Mouse (Mus musculus) G1E (cell line): Measurements from ENCODE around the gene Kcnh6. TPM values are rescaled to one million over a fixed set of nuclear protein-coding genes. Genes with fewer than 3 reads are reported as not detected.

Experiments used
- ATAC-seq: 2 replicates; pipeline ENCODE4 v1.8.0; 2016; ENCODE audit warnings: mild to moderate bottlenecking; ENCODE audit not compliant: insufficient number of reproducible peaks, poor library complexity, low FRiP score, severe bottlenecking; ENCODE audit errors: extremely low read depth
- DNase-seq: peaks from one replicate; pipeline ENCODE4 v3.0.0; 2012; ENCODE audit warnings: low spot score
- H3K27me3 ChIP-seq: 2 replicates; pipeline ENCODE4 v1.6.1; 2012; ENCODE audit warnings: mild to moderate bottlenecking, low read length, inconsistent platforms; ENCODE audit not compliant: insufficient read depth
- H3K36me3 ChIP-seq: replicated peaks from 2 replicates; pipeline ENCODE3; 2012; ENCODE audit warnings: mild to moderate bottlenecking, inconsistent platforms
- H3K4me1 ChIP-seq: 2 replicates; pipeline ENCODE4 v1.6.1; 2012; ENCODE audit warnings: low read depth, low read length, inconsistent platforms, mixed read lengths; ENCODE audit not compliant: insufficient read depth
- H3K4me3 ChIP-seq: 2 replicates; pipeline ENCODE4 v1.5.1; 2012; ENCODE audit warnings: low read depth, mild to moderate bottlenecking, inconsistent platforms, low read length, moderate library complexity, mixed read lengths
- H3K9me3 ChIP-seq: replicated peaks from 2 replicates; pipeline ENCODE4 v1.6.1; 2012; ENCODE audit warnings: inconsistent platforms
- CTCF ChIP-seq: IDR thresholded peaks from 2 replicates; pipeline ENCODE4 v1.5.1; 2012; ENCODE audit warnings: low read depth, low read length, inconsistent platforms, mixed read lengths
- GATA1 ChIP-seq: IDR thresholded peaks from 2 replicates; pipeline ENCODE4 v1.6.1; 2012; ENCODE audit warnings: borderline replicate concordance, low read length, inconsistent platforms, mixed read lengths
- GATA2 ChIP-seq: IDR thresholded peaks from 2 replicates; pipeline ENCODE4 v1.6.1; 2012; ENCODE audit warnings: low read depth, low read length, inconsistent platforms, borderline replicate concordance
- POLR2AphosphoS5 ChIP-seq: IDR thresholded peaks from 2 replicates; pipeline ENCODE4 v1.6.1; 2012; ENCODE audit warnings: low read depth, low read length, inconsistent platforms; ENCODE audit not compliant: insufficient replicate concordance
- TAL1 ChIP-seq: conservative IDR thresholded peaks from 2 replicates; pipeline ENCODE4 v1.6.1; 2012; ENCODE audit warnings: low read depth, low read length, inconsistent platforms, mixed read lengths
- polyA plus RNA-seq: library from polyadenylated mRNA; stranded (reverse); fragments of >175 nt; gene quantifications from 2 replicates; pipeline ENCODE4 v1.2.3, GENCODE M21; 2012
- total RNA-seq, 2 experiments: library from RNA; stranded (forward) in 1 of 2; stranded (reverse) in 1 of 2; fragments of 200-1000 nt in 1 of 2; fragments of >200 nt in 1 of 2; fragmentation: Nextera tagmentation in 1 of 2; gene quantifications; 2 replicates each; pipeline ENCODE4 v1.2.3; 2014 to 2017

Gene Kcnh6
- total and polyA plus RNA-seq, 3 experiments, result not detected

GRCm38 (mm10) chr11:106053921-106054320, 46.0 kb downstream of the Kcnh6 start:
- ATAC-seq, result no peak
- TF ChIP-seq TAL1 (no peak), CTCF (no peak), GATA2 (no peak), POLR2AphosphoS5 (no peak), GATA1 (no peak)
- DNase-seq, result no peak
- H3K36me3 ChIP-seq, result peaks cover 87% of the 10 kb centered on the region
- no peaks in the 10 kb centered on the region for H3K9me3 ChIP-seq
- H3K4me3 ChIP-seq, result no peak overlapping the region
- no peaks in the 10 kb centered on the region for H3K27me3 ChIP-seq
- H3K4me1 ChIP-seq, result peaks cover 61% of the 10 kb centered on the region

- TF ChIP-seq TAL1 (peak; percentile 49; the same call in 1 of the 2 replicates), GATA2 (0 out of 2 replicates have a peak, but pooled peaks have one; percentile 31), GATA1 (no peak)
- Histone ChIP-seq H3K36me3 (peaks cover 87% of the 10 kb centered on the region), H3K27me3 (no peaks in the 10 kb centered on the region), H3K4me3 (peak overlapping the region; percentile 13; the same call in 1 of the 2 replicates), H3K9me3 (no peaks in the 10 kb centered on the region), H3K4me1 (peaks cover 66% of the 10 kb centered on the region)
- DNase-seq (no peak), ATAC-seq (peak; percentile 9; the same call in 1 of the 2 replicates)
These were observed 46.7 kb downstream of the Kcnh6 start for GRCm38 (mm10) chr11:106054600-106054999.

- DNase-seq, result peak; percentile 39
- Histone ChIP-seq H3K4me3 (peak overlapping the region; percentile 54; the same call in 1 of the 2 replicates), H3K36me3 (peaks cover 88% of the 10 kb centered on the region), H3K9me3 (no peaks in the 10 kb centered on the region), H3K4me1 (peaks cover 74% of the 10 kb centered on the region), H3K27me3 (no peaks in the 10 kb centered on the region)
- ATAC-seq, result peak; percentile 37
- TF ChIP-seq TAL1, result peak; percentile 27; the same call in 1 of the 2 replicates
- TF ChIP-seq CTCF, result no peak
These were observed 47.4 kb downstream of the Kcnh6 start for GRCm38 (mm10) chr11:106055341-106055740.

- Histone ChIP-seq H3K4me3 (peak overlapping the region; percentile 66; the same call in 1 of the 2 replicates), H3K36me3 (peaks cover 76% of the 10 kb centered on the region), H3K4me1 (peaks cover 86% of the 10 kb centered on the region), H3K27me3 (no peaks in the 10 kb centered on the region), H3K9me3 (no peaks in the 10 kb centered on the region)
- DNase-seq (peak; percentile 71), ATAC-seq (peak; percentile 75)
- TF ChIP-seq POLR2AphosphoS5, result no peak
- TF ChIP-seq GATA2, result no peak
- TF ChIP-seq TAL1, result peak; percentile 83
- TF ChIP-seq CTCF, result no peak
- TF ChIP-seq GATA1, result no peak
These were observed 49.0 kb downstream of the Kcnh6 start for GRCm38 (mm10) chr11:106056819-106057491.

- H3K36me3 ChIP-seq, result peaks cover 68% of the 10 kb centered on the region
- H3K4me1 ChIP-seq, result peaks cover 84% of the 10 kb centered on the region
- TF ChIP-seq CTCF (no peak), TAL1 (no peak), GATA2 (no peak), POLR2AphosphoS5 (no peak), GATA1 (no peak)
These were observed 50.1 kb downstream of the Kcnh6 start for GRCm38 (mm10) chr11:106058020-106058419.

GRCm38 (mm10) chr11:106060549-106060948, 52.6 kb downstream of the Kcnh6 start:
- no peak for ATAC-seq
- H3K4me3 ChIP-seq, result no peak overlapping the region
- H3K9me3 ChIP-seq, result no peaks in the 10 kb centered on the region
- H3K36me3 ChIP-seq, result peaks cover 43% of the 10 kb centered on the region
- peaks cover 70% of the 10 kb centered on the region for H3K4me1 ChIP-seq
- DNase-seq, result no peak
- no peak for TF ChIP-seq GATA2
- no peak for TF ChIP-seq TAL1
- no peak for TF ChIP-seq GATA1
- no peak for TF ChIP-seq CTCF
- TF ChIP-seq POLR2AphosphoS5, result no peak
- no peaks in the 10 kb centered on the region for H3K27me3 ChIP-seq

More at GRCm38 (mm10) chr11:106058020-106058419, 50.1 kb downstream of the Kcnh6 start:
- Histone ChIP-seq H3K27me3 (no peaks in the 10 kb centered on the region), H3K9me3 (no peaks in the 10 kb centered on the region), H3K4me3 (peak overlapping the region; percentile 66)
- ATAC-seq, result no peak
- no peak for DNase-seq

GRCm38 (mm10) chr11:106061311-106061710, 53.4 kb downstream of the Kcnh6 start:
- ATAC-seq (no peak), DNase-seq (no peak)
- no peak for TF ChIP-seq TAL1
- no peaks in the 10 kb centered on the region for H3K9me3 ChIP-seq
- no peak overlapping the region for H3K4me3 ChIP-seq
- H3K36me3 ChIP-seq, result peaks cover 35% of the 10 kb centered on the region
- no peaks in the 10 kb centered on the region for H3K27me3 ChIP-seq
- H3K4me1 ChIP-seq, result peaks cover 62% of the 10 kb centered on the region
